Mouse (Mus musculus): ENCODE results near the gene Yeats4. TPM values are rescaled to one million over a fixed set of nuclear protein-coding genes. Genes with fewer than 3 reads are reported as not detected.

The Yeats4 gene
- total RNA-seq, 4 experiments from 2014 or later = 25.6 to 32.7 (median 26.6) TPM

GRCm38 (mm10) chr10:117202981-117203557, 21.2 kb downstream of the Yeats4 start:
- no peak for DNase-seq (ENCODE audit: low spot score)

- DNase-seq (ENCODE audit: low spot score) = no peak
Measured at GRCm38 (mm10) chr10:117199701-117200100, 24.6 kb downstream of the Yeats4 start.

GRCm38 (mm10) chr10:117196696-117197095, 27.6 kb downstream of the Yeats4 start:
- no peak for DNase-seq (ENCODE audit: low spot score)

GRCm38 (mm10) chr10:117195748-117196147, 28.6 kb downstream of the Yeats4 start:
- DNase-seq (ENCODE audit: low spot score) = no peak

GRCm38 (mm10) chr10:117195005-117195404, 29.3 kb downstream of the Yeats4 start:
- no peak for DNase-seq (ENCODE audit: low spot score)

- DNase-seq (ENCODE audit: low spot score) = no peak
Measured at GRCm38 (mm10) chr10:117193364-117193763, 30.9 kb downstream of the Yeats4 start.

GRCm38 (mm10) chr10:117185399-117186089, 38.8 kb downstream of the Yeats4 start:
- DNase-seq (ENCODE audit: low spot score) = no peak

- no peak for DNase-seq (ENCODE audit: low spot score)
Measured at GRCm38 (mm10) chr10:117181098-117181497, 43.2 kb downstream of the Yeats4 start.

GRCm38 (mm10) chr10:117174645-117175044, 49.7 kb downstream of the Yeats4 start:
- no peak for DNase-seq (ENCODE audit: low spot score)

GRCm38 (mm10) chr10:117173566-117174438, 50.5 kb downstream of the Yeats4 start:
- DNase-seq (ENCODE audit: low spot score) = no peak

- no peak for DNase-seq (ENCODE audit: low spot score)
Measured at GRCm38 (mm10) chr10:117173111-117173510, 51.2 kb downstream of the Yeats4 start.

GRCm38 (mm10) chr10:117172069-117172468, 52.2 kb downstream of the Yeats4 start:
- DNase-seq (ENCODE audit: low spot score) = no peak

- DNase-seq (ENCODE audit: low spot score) = no peak
Measured at GRCm38 (mm10) chr10:117166785-117167425, 57.4 kb downstream of the Yeats4 start.

Other genes starting within 250 kb of the Yeats4 start
- 1 to 10 TPM; 7.1 to 8.0 (median 7.4) TPM for gene Best3, start 238.2 kb downstream of the Yeats4 start, total RNA-seq (2022)
- 100 to 1,000 TPM; 159 to 208 (median 180) TPM for gene Lrrc10, start 179.2 kb downstream of the Yeats4 start, total RNA-seq (2022)
- 100 to 1,000 TPM; 108 to 128 (median 121) TPM for gene Cct2, start 160.7 kb downstream of the Yeats4 start, total RNA-seq (2022)
- 10 to 100 TPM; 15.2 to 16.8 (median 15.9) TPM for gene Frs2, start 76.0 kb downstream of the Yeats4 start, total RNA-seq (2022)
- gene 9530003J23Rik, start 14.2 kb upstream of the Yeats4 start, total RNA-seq (2022) = not detected
- gene Lyz2, start 57.8 kb upstream of the Yeats4 start, total RNA-seq (2022) = 100 to 1,000 TPM in 2 of 4 experiments, 10 to 100 TPM in 2; 93.6 to 253 (median 102) TPM
- gene Lyz1, start 68.4 kb upstream of the Yeats4 start, total RNA-seq (2022) = 10 to 100 TPM in 2 of 4 experiments, 1 to 10 TPM in 2; 8.1 to 25.8 (median 9.5) TPM
- 10 to 100 TPM; 27.3 to 31.2 (median 30.1) TPM for gene Cpsf6, start 155.5 kb upstream of the Yeats4 start, total RNA-seq (2022)